ENCODE assay signal across 8 mouse cellular contexts in the genomic region with DNA sequence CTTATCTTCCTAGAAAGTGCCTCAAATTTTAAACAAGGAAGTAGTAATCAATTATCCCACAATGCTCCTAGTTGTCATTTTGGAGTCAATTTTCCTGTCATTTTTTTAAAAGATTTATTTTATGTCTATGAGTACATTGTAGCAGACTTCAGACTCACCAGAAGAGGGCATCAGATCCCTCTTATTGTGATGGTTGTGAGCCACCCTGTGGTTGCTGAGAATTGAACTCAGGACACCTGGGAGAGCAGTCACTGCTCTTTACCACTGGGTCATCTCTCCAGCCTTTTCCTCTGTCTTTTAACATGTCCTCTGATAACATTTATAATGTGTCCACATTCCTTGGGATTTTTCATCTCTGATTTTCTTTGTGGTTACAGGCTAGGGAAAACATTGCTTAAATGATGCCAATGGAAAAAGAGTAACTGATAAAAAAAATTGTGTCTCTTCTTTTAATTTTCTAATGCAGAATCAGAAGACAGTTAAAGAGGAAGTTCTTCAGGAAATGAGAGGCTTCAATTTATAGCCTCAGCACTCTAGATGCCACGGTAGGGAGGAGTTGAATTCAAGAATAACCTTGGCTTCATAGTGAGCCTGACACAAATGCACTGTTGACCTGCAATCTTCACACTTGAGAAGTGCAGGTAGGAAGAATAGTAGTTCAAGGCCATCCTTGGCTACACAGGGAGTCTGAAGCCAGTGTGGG. TPM values are rescaled to one million over a fixed set of nuclear protein-coding genes. Genes with fewer than 3 reads are reported as not detected.
DNase-seq lines count a peak whose midpoint lies in the region; ATAC-seq and TF ChIP-seq lines count a peak whose summit lies in the region.

No protein-coding gene starts in this region.

- H3K36me3 ChIP-seq in hindbrain, embryonic 10.5 days = peaks cover 3% of the 10 kb centered on the region; the same call in 1 of the 2 replicates
- no peaks in the 10 kb centered on the region for H3K36me3 ChIP-seq in liver, embryonic 13.5 days
- no peaks in the 10 kb centered on the region for H3K36me3 ChIP-seq in neural tube, embryonic 12.5 days

- H3K9me3 ChIP-seq in hindbrain, embryonic 10.5 days = no peaks in the 10 kb centered on the region
- H3K9me3 ChIP-seq in liver, embryonic 13.5 days (replicated peaks) = no peaks in the 10 kb centered on the region
- no peaks in the 10 kb centered on the region for H3K9me3 ChIP-seq in neural tube, embryonic 12.5 days

- peak overlapping the region; percentile 94 for H3K4me2 ChIP-seq in liver, embryonic 13.5 days
- H3K4me2 ChIP-seq in neural tube, embryonic 12.5 days (replicated peaks) = peak overlapping the region; percentile 67

- no peak overlapping the region for H3K27ac ChIP-seq in cortical plate, adult 2 months (ENCODE audit: insufficient read depth, low read length)
- peak overlapping the region; percentile 95 for H3K27ac ChIP-seq in hindbrain, embryonic 10.5 days
- peak overlapping the region; percentile 80 for H3K27ac ChIP-seq in liver, embryonic 13.5 days
- H3K27ac ChIP-seq in neural tube, embryonic 12.5 days = no peak overlapping the region

- H3K9ac ChIP-seq in liver, embryonic 13.5 days = peak overlapping the region; percentile 62; the same call in 1 of the 2 replicates
- H3K9ac ChIP-seq in neural tube, embryonic 12.5 days = no peak overlapping the region; the same call in 1 of the 2 replicates

- DNase-seq in embryo, embryonic 10 days (ENCODE audit: low spot score) = peak; percentile 70
- DNase-seq in embryo, embryonic 9.5 days (ENCODE audit: extremely low spot score) = no peak
- peak; percentile 81 for DNase-seq in 416B (ENCODE audit: low read depth)
- peak; percentile 11 for DNase-seq in hindbrain, embryonic 10.5 days (ENCODE audit: low spot score)
- DNase-seq in liver, embryonic 13.5 days = no peak
- no peak for DNase-seq in Muller cell, postnatal 12 days (ENCODE audit: inconsistent ontology term)

- WGBS in hindbrain, embryonic 10.5 days = 97% methylated on average over 1 of the region's 1 CpGs
- 29% methylated on average over 1 of the region's 1 CpGs for WGBS in liver, embryonic 13.5 days (ENCODE audit: insufficient replicate concordance)
- WGBS in neural tube, embryonic 12.5 days = 82% methylated on average over 1 of the region's 1 CpGs

- H3K4me3 ChIP-seq in cortical plate, adult 2 months (ENCODE audit: insufficient read depth, low read length) = peak overlapping the region; percentile 96
- peak overlapping the region; percentile 95 for H3K4me3 ChIP-seq in hindbrain, embryonic 10.5 days
- H3K4me3 ChIP-seq in liver, embryonic 13.5 days (replicated peaks) = peak overlapping the region; percentile 86
- peak overlapping the region; percentile 87 for H3K4me3 ChIP-seq in neural tube, embryonic 12.5 days

- ATAC-seq in liver, embryonic 13.5 days (ENCODE audit: low read depth) = peak; percentile 35
- ATAC-seq in neural tube, embryonic 12.5 days (ENCODE audit: low FRiP score, low read depth) = peak; percentile 73

- no peak for TF ChIP-seq POLR2A in cortical plate, adult 2 months (IDR thresholded peaks at IDR 0.05; ENCODE audit: extremely low read depth, insufficient read depth, low read length)

- TF ChIP-seq CTCF in cortical plate, adult 2 months (IDR thresholded peaks at IDR 0.05; ENCODE audit: extremely low read depth, insufficient read depth, low read length) = peak; percentile 58; the same call in 1 of the 2 replicates

- peaks cover 4% of the 10 kb centered on the region for H3K4me1 ChIP-seq in cortical plate, adult 2 months (ENCODE audit: control insufficient read depth, insufficient read depth, low read length)
- peaks cover 12% of the 10 kb centered on the region for H3K4me1 ChIP-seq in hindbrain, embryonic 10.5 days (replicated peaks)
- peaks cover 25% of the 10 kb centered on the region for H3K4me1 ChIP-seq in liver, embryonic 13.5 days (replicated peaks)
- H3K4me1 ChIP-seq in neural tube, embryonic 12.5 days = peaks cover 10% of the 10 kb centered on the region

- H3K27me3 ChIP-seq in hindbrain, embryonic 10.5 days (ENCODE audit: insufficient read depth, poor library complexity, severe bottlenecking) = no peaks in the 10 kb centered on the region
- H3K27me3 ChIP-seq in liver, embryonic 13.5 days = no peaks in the 10 kb centered on the region
- H3K27me3 ChIP-seq in neural tube, embryonic 12.5 days (replicated peaks) = no peaks in the 10 kb centered on the region

RNA-seq across cellular contexts. Expression of a gene that starts 0.7 kb away (rescaled TPM):
- polyA plus RNA-seq in cortical plate, adult 2 months (2012; rRNA removed) = 105 and 115 TPM in 2 replicates
- 114 and 123 TPM in 2 replicates for polyA plus RNA-seq in hindbrain, embryonic 10.5 days (2016; fragmentation: Nextera tagmentation; extraction: Ambion mirVana)
- polyA plus RNA-seq in liver, embryonic 13.5 days (2015; fragmentation: Nextera tagmentation; extraction: Ambion mirVana) = 85.3 and 88.1 TPM in 2 replicates
- 78.5 and 80.3 TPM in 2 replicates for polyA plus RNA-seq in neural tube, embryonic 12.5 days (2016; fragmentation: Nextera tagmentation; extraction: Ambion mirVana)

RNA-seq across cellular contexts. Expression of a gene that starts 6.0 kb away (rescaled TPM):
- polyA plus RNA-seq in cortical plate, adult 2 months (2012; rRNA removed) = 0.08 and 0.10 TPM in 2 replicates
- polyA plus RNA-seq in hindbrain, embryonic 10.5 days (2016; fragmentation: Nextera tagmentation; extraction: Ambion mirVana) = 0.05 and 0.16 TPM in 2 replicates
- polyA plus RNA-seq in liver, embryonic 13.5 days (2015; fragmentation: Nextera tagmentation; extraction: Ambion mirVana) = 5.6 and 8.1 TPM in 2 replicates
- 0.13 TPM in 1 of 2 replicates, not detected in the other for polyA plus RNA-seq in neural tube, embryonic 12.5 days (2016; fragmentation: Nextera tagmentation; extraction: Ambion mirVana)

Comparison
In these comparisons a context has a peak if more than half of its experiments do, and no peak if none do; other contexts are left out.
1. DNase-seq: peak in embryo, embryonic 10 days (single experiment), 416B (single experiment) and hindbrain, embryonic 10.5 days (single experiment); none in embryo, embryonic 9.5 days (single experiment), liver, embryonic 13.5 days (single experiment) and Muller cell, postnatal 12 days (single experiment).
2. H3K27ac ChIP-seq: peak in hindbrain, embryonic 10.5 days (single experiment) and liver, embryonic 13.5 days (single experiment); none in cortical plate, adult 2 months (single experiment) and neural tube, embryonic 12.5 days (single experiment).
3. Peak in every context shown above with its lines, with median percentiles within 50 percentile points of each other: H3K4me3 ChIP-seq.